Mouse (Mus musculus): ENCODE results near the gene Kyat3.
A peak's percentile ranks its signal among the peaks of the same experiment; 100 is the strongest.
"Not testable (repeated sequence)": the region's sequence is repeated elsewhere in the genome, so short reads cannot be mapped to it uniquely, and the experiment has no call there.

Gene Kyat3

GRCm38 (mm10) chr3:142700442-142701322, at the start of gene Kyat3:
Gene Kyat3, plus strand, starts transcription at chr3:142701051.
- DNase-seq (ENCODE audit: low spot score), result no peak

GRCm38 (mm10) chr3:142664723-142665122, 36.1 kb upstream of the Kyat3 start:
- no peak for DNase-seq (ENCODE audit: low spot score)

- DNase-seq (ENCODE audit: low spot score), result no peak
Observed at GRCm38 (mm10) chr3:142674607-142675006, 26.2 kb upstream of the Kyat3 start.

- no peak for DNase-seq (ENCODE audit: low spot score)
Observed at GRCm38 (mm10) chr3:142687939-142688338, 12.9 kb upstream of the Kyat3 start.

- no peak for DNase-seq (ENCODE audit: low spot score)
Observed at GRCm38 (mm10) chr3:142688353-142688752, 12.5 kb upstream of the Kyat3 start.

GRCm38 (mm10) chr3:142696517-142696916, 4.3 kb upstream of the Kyat3 start:
- DNase-seq (ENCODE audit: low spot score), result no peak

GRCm38 (mm10) chr3:142701407-142701989, 647 bp downstream of the Kyat3 start:
- DNase-seq (ENCODE audit: low spot score), result no peak

- no peak for DNase-seq (ENCODE audit: low spot score)
Observed at GRCm38 (mm10) chr3:142706581-142707444, 6.0 kb downstream of the Kyat3 start.

GRCm38 (mm10) chr3:142708181-142708848, 7.5 kb downstream of the Kyat3 start:
- DNase-seq (ENCODE audit: low spot score), result not testable (repeated sequence)

- peak; percentile 57 for DNase-seq (ENCODE audit: low spot score)
Observed at GRCm38 (mm10) chr3:142708849-142709419, 8.1 kb downstream of the Kyat3 start.

GRCm38 (mm10) chr3:142710360-142711007, 9.6 kb downstream of the Kyat3 start:
- no peak for DNase-seq (ENCODE audit: low spot score)

GRCm38 (mm10) chr3:142711372-142711771, 10.5 kb downstream of the Kyat3 start:
- no peak for DNase-seq (ENCODE audit: low spot score)

GRCm38 (mm10) chr3:142712401-142713040, 11.7 kb downstream of the Kyat3 start:
- not testable (repeated sequence) for DNase-seq (ENCODE audit: low spot score)

GRCm38 (mm10) chr3:142725481-142725880, 24.6 kb downstream of the Kyat3 start:
- no peak for DNase-seq (ENCODE audit: low spot score)

GRCm38 (mm10) chr3:142725969-142726672, 25.3 kb downstream of the Kyat3 start:
- DNase-seq (ENCODE audit: low spot score), result no peak

- no peak for DNase-seq (ENCODE audit: low spot score)
Observed at GRCm38 (mm10) chr3:142734291-142734690, 33.4 kb downstream of the Kyat3 start.

- DNase-seq (ENCODE audit: low spot score), result no peak
Observed at GRCm38 (mm10) chr3:142740896-142741295, 40.0 kb downstream of the Kyat3 start.

GRCm38 (mm10) chr3:142743973-142744898, 43.4 kb downstream of the Kyat3 start:
- DNase-seq (ENCODE audit: low spot score), result peak; percentile 42

GRCm38 (mm10) chr3:142745076-142745475, 44.2 kb downstream of the Kyat3 start:
- DNase-seq (ENCODE audit: low spot score), result no peak
